19 mouse cellular contexts compared by ENCODE assay signal in genomic region chr9:67541948-67542347, GRCm38 (mm10). TPM values are rescaled to one million over a fixed set of nuclear protein-coding genes. Genes with fewer than 3 reads are reported as not detected.
A peak's percentile ranks its signal among the peaks of the same experiment; 100 is the strongest.
DNase-seq lines count a peak whose midpoint lies in the region; ATAC-seq lines count a peak whose summit lies in the region.
"Had no signal": no experiment of that assay in that cellular context is flagged by ENCODE, and none has a peak within 500 bp of the region (broad histone marks: within the 10 kb centered on the region; RNA-seq: fewer than 3 reads in every experiment).

No protein-coding gene starts in this region.

- no peaks in the 10 kb centered on the region for H3K4me1 ChIP-seq in forebrain, embryonic 11.5 days (replicated peaks; ENCODE audit: control insufficient read depth, insufficient read depth, low read length)
- peaks cover 3% of the 10 kb centered on the region; the same call in 1 of the 2 replicates for H3K4me1 ChIP-seq in forebrain, embryonic 15.5 days
- peaks cover 36% of the 10 kb centered on the region for H3K4me1 ChIP-seq in hindbrain, embryonic 10.5 days (replicated peaks)
- no peaks in the 10 kb centered on the region for H3K4me1 ChIP-seq in hindbrain, embryonic 11.5 days (replicated peaks; ENCODE audit: control insufficient read depth, insufficient read depth, low read length)
- peaks cover 35% of the 10 kb centered on the region for H3K4me1 ChIP-seq in limb, embryonic 13.5 days

- no peaks in the 10 kb centered on the region for H3K36me3 ChIP-seq in forebrain, embryonic 11.5 days (ENCODE audit: control insufficient read depth, insufficient read depth, low read length)
- no peaks in the 10 kb centered on the region for H3K36me3 ChIP-seq in forebrain, embryonic 15.5 days
- H3K36me3 ChIP-seq in hindbrain, embryonic 10.5 days, result no peaks in the 10 kb centered on the region
- no peaks in the 10 kb centered on the region for H3K36me3 ChIP-seq in hindbrain, embryonic 11.5 days (ENCODE audit: control insufficient read depth, insufficient read depth, low read length)
- H3K36me3 ChIP-seq in limb, embryonic 13.5 days, result no peaks in the 10 kb centered on the region
- H3K36me3 ChIP-seq: forebrain, embryonic 12.5 days; heart, embryonic 10.5 days; heart, embryonic 15.5 days had no signal

- no peaks in the 10 kb centered on the region for H3K9me3 ChIP-seq in forebrain, embryonic 11.5 days (ENCODE audit: control insufficient read depth, low read length)
- no peaks in the 10 kb centered on the region for H3K9me3 ChIP-seq in forebrain, embryonic 15.5 days
- H3K9me3 ChIP-seq in hindbrain, embryonic 10.5 days, result no peaks in the 10 kb centered on the region
- H3K9me3 ChIP-seq in hindbrain, embryonic 11.5 days (ENCODE audit: control insufficient read depth, low read length), result no peaks in the 10 kb centered on the region
- no peaks in the 10 kb centered on the region for H3K9me3 ChIP-seq in limb, embryonic 13.5 days
- H3K9me3 ChIP-seq: forebrain, embryonic 12.5 days; heart, embryonic 10.5 days; heart, embryonic 15.5 days had no signal

- DNase-seq in forebrain, embryonic 11.5 days (ENCODE audit: low spot score), result peak; percentile 44
- DNase-seq in hindbrain, embryonic 10.5 days (ENCODE audit: low spot score), result no peak
- DNase-seq in hindbrain, embryonic 11.5 days (ENCODE audit: low spot score), result no peak
- DNase-seq in kidney, postnatal 10 days, result peak; percentile 23
- DNase-seq in kidney, postnatal 36 days, result no peak
- no peak for DNase-seq in thymus, postnatal 36 days
- DNase-seq: adrenal gland, postnatal 14 days; cerebellum, adult 11-12 months; cerebellum, adult 9-10 months; cerebellum, postnatal 25 days; forebrain, postnatal 0 days; gastrocnemius, postnatal 14 days; kidney, adult 2 months had no signal

- no peak overlapping the region for H3K4me3 ChIP-seq in forebrain, embryonic 11.5 days (ENCODE audit: low read depth, low read length)
- H3K4me3 ChIP-seq in forebrain, embryonic 15.5 days, result no peak overlapping the region
- H3K4me3 ChIP-seq in hindbrain, embryonic 10.5 days, result no peak overlapping the region
- H3K4me3 ChIP-seq in hindbrain, embryonic 11.5 days (ENCODE audit: low read depth, low read length), result no peak overlapping the region
- H3K4me3 ChIP-seq in limb, embryonic 13.5 days, result no peak overlapping the region
- H3K4me3 ChIP-seq: forebrain, embryonic 12.5 days; heart, embryonic 10.5 days; heart, embryonic 15.5 days had no signal

- no peaks in the 10 kb centered on the region for H3K27me3 ChIP-seq in forebrain, embryonic 11.5 days (ENCODE audit: control insufficient read depth, insufficient read depth, low read length)
- no peaks in the 10 kb centered on the region for H3K27me3 ChIP-seq in forebrain, embryonic 15.5 days
- H3K27me3 ChIP-seq in hindbrain, embryonic 10.5 days (ENCODE audit: insufficient read depth, poor library complexity, severe bottlenecking), result no peaks in the 10 kb centered on the region
- no peaks in the 10 kb centered on the region for H3K27me3 ChIP-seq in hindbrain, embryonic 11.5 days (ENCODE audit: control insufficient read depth, insufficient read depth, low read length)
- H3K27me3 ChIP-seq in limb, embryonic 13.5 days, result no peaks in the 10 kb centered on the region
- H3K27me3 ChIP-seq: forebrain, embryonic 12.5 days; heart, embryonic 15.5 days had no signal

- H3K4me2 ChIP-seq in forebrain, embryonic 11.5 days (ENCODE audit: low read depth, low read length, severe bottlenecking), result no peak overlapping the region
- H3K4me2 ChIP-seq in forebrain, embryonic 15.5 days (replicated peaks), result no peak overlapping the region
- no peak overlapping the region for H3K4me2 ChIP-seq in hindbrain, embryonic 11.5 days (replicated peaks; ENCODE audit: low read depth, low read length)
- no peak overlapping the region for H3K4me2 ChIP-seq in limb, embryonic 13.5 days (replicated peaks)
- H3K4me2 ChIP-seq: forebrain, embryonic 12.5 days; heart, embryonic 15.5 days had no signal

- ATAC-seq in forebrain, embryonic 11.5 days (replicated peaks; ENCODE audit: low FRiP score), result no peak
- ATAC-seq in forebrain, embryonic 15.5 days (replicated peaks), result no peak
- ATAC-seq in hindbrain, embryonic 11.5 days (ENCODE audit: low FRiP score), result no peak
- ATAC-seq in limb, embryonic 13.5 days (ENCODE audit: low FRiP score, low read depth), result peak; percentile 64; the same call in 1 of the 2 replicates
- ATAC-seq: forebrain, postnatal 0 days; intestine, embryonic 16.5 days had no signal

- H3K27ac ChIP-seq in forebrain, embryonic 11.5 days (ENCODE audit: low read depth, low read length), result no peak overlapping the region
- H3K27ac ChIP-seq in forebrain, embryonic 15.5 days (replicated peaks), result no peak overlapping the region
- peak overlapping the region; percentile 40; the same call in 1 of the 2 replicates for H3K27ac ChIP-seq in hindbrain, embryonic 10.5 days
- H3K27ac ChIP-seq in hindbrain, embryonic 11.5 days (ENCODE audit: low read depth, low read length), result no peak overlapping the region
- no peak overlapping the region; the same call in 1 of the 2 replicates for H3K27ac ChIP-seq in limb, embryonic 13.5 days
- H3K27ac ChIP-seq: forebrain, embryonic 12.5 days; heart, embryonic 10.5 days; heart, embryonic 15.5 days had no signal

- 83% methylated on average over 8 of the region's 8 CpGs for WGBS in forebrain, embryonic 11.5 days
- WGBS in forebrain, embryonic 15.5 days, result 87% methylated on average over 8 of the region's 8 CpGs
- WGBS in hindbrain, embryonic 10.5 days, result 86% methylated on average over 8 of the region's 8 CpGs
- WGBS in hindbrain, embryonic 11.5 days, result 84% methylated on average over 8 of the region's 8 CpGs
- 63% methylated on average over 8 of the region's 8 CpGs for WGBS in limb, embryonic 13.5 days

- H3K9ac ChIP-seq in forebrain, embryonic 11.5 days (ENCODE audit: low read length), result no peak overlapping the region
- H3K9ac ChIP-seq in forebrain, embryonic 15.5 days (replicated peaks), result no peak overlapping the region
- H3K9ac ChIP-seq in hindbrain, embryonic 11.5 days (ENCODE audit: low read depth, low read length), result no peak overlapping the region
- no peak overlapping the region for H3K9ac ChIP-seq in limb, embryonic 13.5 days
- H3K9ac ChIP-seq: forebrain, embryonic 12.5 days; forebrain, postnatal 0 days; heart, embryonic 15.5 days had no signal

RNA-seq across cellular contexts. Expression of gene Tln2, which starts 17.6 kb away (rescaled TPM):
- 19.2 and 22.9 TPM in 2 replicates for polyA plus RNA-seq in forebrain, embryonic 11.5 days (2014; fragmentation: Nextera tagmentation; extraction: Ambion mirVana)
- polyA plus RNA-seq in forebrain, embryonic 15.5 days (2015; fragmentation: Nextera tagmentation; extraction: Ambion mirVana), result 17.5 and 17.9 TPM in 2 replicates
- polyA plus RNA-seq in hindbrain, embryonic 10.5 days (2016; fragmentation: Nextera tagmentation; extraction: Ambion mirVana), result 22.9 and 32.9 TPM in 2 replicates
- 15.9 and 22.6 TPM in 2 replicates for polyA plus RNA-seq in hindbrain, embryonic 11.5 days (2014; fragmentation: Nextera tagmentation; extraction: Ambion mirVana)
- polyA plus RNA-seq in limb, embryonic 13.5 days (2015; fragmentation: Nextera tagmentation; extraction: Ambion mirVana), result 44.5 and 47.6 TPM in 2 replicates

Comparison
In these comparisons a context has a peak if more than half of its experiments do, and no peak if none do; other contexts are left out.
1. DNase-seq: peak in forebrain, embryonic 11.5 days (single experiment) and kidney, postnatal 10 days (single experiment); none in hindbrain, embryonic 10.5 days (single experiment), hindbrain, embryonic 11.5 days (single experiment), kidney, postnatal 36 days (0 of 2) and thymus, postnatal 36 days (0 of 2).